Mouse (Mus musculus) kidney, adult 18-20 months (tissue): ENCODE data around the gene Rasgrp4.
"Not testable (repeated sequence)": the region's sequence is repeated elsewhere in the genome, so short reads cannot be mapped to it uniquely, and the experiment has no call there.

Source experiments
- DNase-seq: peaks from one replicate; pipeline ENCODE4 v3.0.0; 2021

Rasgrp4 gene

GRCm38 (mm10) chr7:29134693-29135386 lies at the start of gene Rasgrp4:
Gene Rasgrp4, plus strand, starts transcription at chr7:29134851.
- no peak for DNase-seq

DNA sequence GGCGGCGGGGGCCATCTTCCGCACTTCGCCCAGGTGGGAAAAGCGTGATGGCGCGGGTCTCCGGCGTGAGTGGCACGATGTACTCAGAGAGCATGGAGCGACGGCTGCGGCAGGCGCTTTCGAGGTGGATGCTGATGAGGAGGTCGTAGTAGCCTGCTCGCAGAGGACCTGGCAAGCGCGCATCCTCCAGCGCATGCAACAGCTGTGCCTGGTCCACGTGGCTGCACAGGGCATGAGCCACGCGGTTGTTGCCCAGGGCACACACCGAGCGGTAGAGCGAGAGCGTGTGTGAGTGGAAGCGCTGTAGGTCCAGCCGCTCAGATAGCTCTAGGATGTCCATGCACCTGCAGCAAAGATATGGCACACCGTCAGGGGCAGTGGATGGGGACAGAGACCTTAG lies 48.7 kb upstream of the Rasgrp4 start:
- no peak for DNase-seq

GRCm38 (mm10) chr7:29086902-29087301 lies 47.7 kb upstream of the Rasgrp4 start:
- DNase-seq = no peak

GRCm38 (mm10) chr7:29088817-29089216 lies 45.8 kb upstream of the Rasgrp4 start:
- DNase-seq = no peak

DNA sequence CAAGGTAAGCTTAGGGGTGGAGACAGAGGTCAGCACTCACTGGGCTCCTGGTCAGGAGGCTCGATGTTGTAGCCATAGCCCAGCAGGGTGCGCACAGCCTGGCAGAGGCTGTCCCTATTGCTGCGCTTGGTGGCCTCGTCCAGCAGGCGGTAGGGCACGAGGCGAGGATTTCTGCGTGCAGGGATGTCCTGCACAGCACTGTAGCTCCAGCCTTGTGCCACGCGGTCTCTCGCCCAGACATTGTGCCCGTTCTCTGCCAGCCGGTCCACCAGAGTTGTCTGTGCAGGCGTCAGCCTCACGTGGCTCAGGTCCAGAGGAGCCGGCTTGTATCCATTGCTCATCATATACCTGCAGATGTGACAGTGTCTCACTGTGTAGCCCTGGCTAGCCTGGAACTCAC lies 37.5 kb upstream of the Rasgrp4 start:
- no peak for DNase-seq

GRCm38 (mm10) chr7:29101286-29102017 lies 33.2 kb upstream of the Rasgrp4 start:
- DNase-seq = no peak

GRCm38 (mm10) chr7:29108992-29109955 lies 25.4 kb upstream of the Rasgrp4 start:
- DNase-seq = peak; percentile 32

DNA sequence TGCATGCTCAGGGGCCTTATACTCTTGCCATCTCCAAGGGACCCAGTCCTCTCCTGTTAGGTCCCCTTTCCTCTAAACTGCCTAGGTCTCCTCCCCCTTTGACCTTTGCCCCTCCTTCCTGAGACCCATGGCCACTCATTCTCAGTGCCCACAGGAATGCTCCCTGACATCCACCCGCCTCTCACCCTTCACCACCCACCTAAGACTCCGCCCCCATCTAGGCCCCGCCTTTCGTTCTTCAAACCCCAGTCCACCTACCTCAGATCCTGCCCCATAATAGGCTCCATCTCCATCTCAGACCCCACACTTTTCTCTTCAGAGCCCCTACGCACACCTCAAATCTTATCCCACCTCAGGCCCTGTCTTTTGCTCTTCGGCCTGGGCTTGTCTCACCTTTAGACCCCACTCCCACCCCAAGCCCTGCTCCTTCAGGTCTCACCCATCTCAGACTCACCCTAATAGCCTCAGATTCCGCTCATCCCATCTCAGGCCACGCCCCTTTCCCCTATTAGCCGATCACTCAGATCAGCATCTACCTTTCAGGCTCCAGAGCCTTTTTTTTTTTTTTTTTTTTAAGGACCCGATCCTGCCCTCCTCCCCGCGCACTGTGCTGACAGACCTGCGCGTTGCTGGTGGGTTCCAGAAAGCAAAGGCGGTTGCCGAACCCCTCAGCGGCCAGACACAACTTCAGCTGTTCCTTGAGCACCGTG lies 16.4 kb upstream of the Rasgrp4 start:
- no peak for DNase-seq

DNA sequence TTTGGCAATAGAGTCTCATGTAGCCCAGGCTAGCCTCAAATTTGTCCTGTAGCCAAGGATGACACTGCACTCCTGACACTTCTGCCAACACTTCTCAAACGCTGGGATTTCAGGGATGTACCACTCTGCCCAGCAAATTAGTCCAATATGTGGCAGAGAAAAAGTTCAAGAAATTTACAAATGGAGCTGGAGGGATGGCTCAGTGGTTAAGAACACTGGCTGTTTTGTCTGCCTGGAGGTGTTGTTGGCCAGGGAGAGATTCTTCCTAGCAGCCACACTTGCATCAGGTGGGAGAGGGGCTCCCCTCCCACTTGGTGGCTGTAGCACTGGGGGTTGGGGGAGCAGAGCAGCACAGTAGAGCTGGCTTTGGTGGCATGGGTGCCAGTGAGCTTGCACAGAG lies 15.1 kb upstream of the Rasgrp4 start:
- DNase-seq = no peak

- no peak for DNase-seq
These were observed 11.8 kb upstream of the Rasgrp4 start for GRCm38 (mm10) chr7:29122821-29123220.

GRCm38 (mm10) chr7:29123531-29124358 lies 10.9 kb upstream of the Rasgrp4 start:
- DNase-seq = no peak

GRCm38 (mm10) chr7:29124970-29125369 lies 9.7 kb upstream of the Rasgrp4 start, which contains the start of gene Ryr1:
Gene Ryr1, minus strand, starts transcription at chr7:29125179.
- peak; percentile 32 for DNase-seq

GRCm38 (mm10) chr7:29126173-29126915 lies 8.3 kb upstream of the Rasgrp4 start:
- peak; percentile 77 for DNase-seq

DNA sequence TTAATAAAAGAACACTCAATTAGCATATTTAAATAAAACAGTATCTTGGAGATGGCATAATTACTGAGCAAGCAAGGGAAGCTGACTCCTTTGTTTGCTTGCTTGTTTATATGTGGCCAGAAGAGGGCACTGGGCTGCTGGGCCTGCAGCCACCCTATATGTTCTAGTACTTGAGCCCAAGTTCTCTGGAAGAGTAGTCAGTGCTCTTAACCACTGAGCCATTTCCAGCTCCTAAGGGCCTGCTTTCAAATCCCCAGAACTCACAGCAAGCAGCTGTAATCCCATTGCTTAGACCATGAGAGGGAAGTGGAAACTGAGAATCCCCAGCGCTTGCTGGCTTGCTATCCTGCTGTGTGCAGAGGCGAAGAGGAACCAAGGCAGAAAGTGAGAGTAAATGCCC lies 5.9 kb upstream of the Rasgrp4 start:
- DNase-seq = no peak

GRCm38 (mm10) chr7:29134230-29134629 lies 421 bp upstream of the Rasgrp4 start:
- no peak for DNase-seq

DNA sequence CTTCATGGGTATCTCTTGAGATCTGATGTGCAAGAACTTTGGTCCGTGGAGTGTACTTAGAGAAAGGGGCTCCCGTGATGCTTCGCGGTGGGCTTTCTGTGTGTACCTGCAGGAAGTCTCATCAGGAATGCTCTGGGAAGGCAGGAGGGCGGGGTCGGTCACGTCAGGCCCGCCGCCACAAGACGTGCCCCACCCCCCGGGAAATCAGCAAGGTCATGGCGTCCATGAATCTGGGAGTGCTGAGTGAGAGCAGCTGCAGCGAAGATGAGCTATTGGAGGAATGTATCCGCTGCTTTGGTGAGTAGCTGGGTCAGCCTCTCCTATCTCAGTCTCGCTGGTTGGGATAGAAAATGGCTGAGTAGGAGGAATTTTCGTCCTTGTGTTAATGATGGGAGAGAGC lies 2.8 kb downstream of the Rasgrp4 start:
- no peak for DNase-seq

DNA sequence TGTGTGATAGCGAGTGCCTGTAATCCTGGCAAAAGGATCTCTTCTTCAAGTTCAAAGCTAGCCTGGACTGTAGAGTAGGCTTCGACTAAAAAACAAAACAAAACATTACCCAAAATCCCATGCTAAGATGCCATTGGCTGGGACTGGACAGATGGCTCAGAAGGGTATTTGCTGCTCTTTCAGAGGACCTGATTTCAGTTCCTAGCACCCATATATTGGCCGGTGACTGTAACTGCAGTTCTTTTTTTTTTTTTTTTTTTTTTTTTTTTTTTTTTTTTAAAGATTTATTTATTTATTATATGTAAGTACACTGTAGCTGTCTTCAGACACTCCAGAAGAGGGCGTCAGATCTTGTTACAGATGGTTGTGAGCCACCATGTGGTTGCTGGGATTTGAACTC lies 4.6 kb downstream of the Rasgrp4 start:
- not testable (repeated sequence) for DNase-seq

DNA sequence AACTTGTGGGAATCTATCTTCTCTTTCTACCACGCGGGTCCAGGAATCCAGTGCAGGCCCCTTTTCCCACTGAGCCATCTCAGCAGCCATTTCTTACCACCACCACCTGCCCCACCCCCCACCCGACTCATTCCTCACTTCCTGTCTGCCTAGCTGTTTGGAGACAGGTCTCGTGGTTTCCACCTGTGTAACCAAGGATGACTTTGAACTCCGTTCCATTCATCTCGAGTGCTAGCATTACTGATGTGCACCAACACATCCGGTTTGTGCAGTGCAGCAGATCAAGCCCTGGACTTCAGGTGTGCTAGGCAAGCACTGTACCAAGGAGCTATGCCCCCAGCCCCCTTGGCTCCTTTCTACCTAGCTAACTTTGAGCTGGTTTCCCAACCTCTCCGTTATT lies 6.8 kb downstream of the Rasgrp4 start:
- DNase-seq = no peak

DNA sequence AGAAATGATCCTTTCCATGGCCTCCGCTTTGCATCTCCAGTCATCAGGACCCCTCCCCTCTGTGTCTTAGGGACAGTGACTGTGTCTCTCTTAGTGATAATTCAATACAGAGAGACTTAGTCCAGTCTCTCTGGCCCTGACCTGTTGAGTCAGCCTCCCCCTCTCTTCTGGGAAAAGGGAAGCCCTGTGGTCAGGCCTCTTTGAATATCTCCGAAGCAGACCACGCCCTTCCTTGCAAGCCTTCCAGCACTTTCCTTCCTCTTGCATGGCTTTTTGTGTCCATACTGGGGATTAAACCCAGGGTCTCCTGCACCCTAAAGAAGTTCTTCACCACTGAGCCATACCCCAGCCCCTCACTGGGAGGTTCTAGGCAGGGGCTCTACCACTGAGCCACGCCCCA lies 9.4 kb downstream of the Rasgrp4 start:
- no peak for DNase-seq

DNA sequence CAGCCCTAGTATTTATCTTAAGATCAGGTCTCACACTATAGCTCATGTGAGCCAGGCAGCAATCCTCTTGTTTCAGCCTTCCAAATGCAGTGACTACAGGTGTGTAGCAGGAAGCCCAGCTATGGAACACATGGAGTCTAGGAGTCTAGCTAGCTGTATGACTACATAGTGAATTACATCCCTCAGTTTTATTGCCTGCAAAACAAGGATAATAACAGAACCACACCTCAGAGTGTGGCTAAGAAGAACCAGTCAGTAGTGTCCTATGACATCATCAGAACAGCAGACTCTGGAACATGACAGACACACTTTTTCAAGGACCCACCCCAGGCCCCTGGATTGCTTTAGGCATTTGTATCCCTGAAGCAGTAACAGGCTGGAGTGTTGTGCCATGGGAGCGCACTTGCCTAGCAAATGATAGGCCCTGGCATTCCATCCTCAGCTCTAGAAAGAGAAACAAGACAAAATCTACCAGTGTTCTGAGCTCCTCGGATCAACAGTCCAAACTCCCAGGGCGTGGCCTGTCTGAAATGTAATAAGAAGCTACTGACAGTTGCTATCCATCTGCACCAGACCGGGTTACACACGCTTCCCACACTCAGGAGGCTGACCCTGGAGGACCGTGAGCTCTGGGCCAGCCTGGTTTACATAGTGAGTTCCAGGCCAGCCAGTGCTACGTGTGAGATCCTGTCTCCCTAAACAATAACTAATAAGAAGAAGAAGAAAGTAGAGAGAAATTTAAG lies 12.1 kb downstream of the Rasgrp4 start:
- DNase-seq = no peak
